Mouse (Mus musculus) G1E (cell line): ENCODE data around the gene Rdh19.

Experiments used
- CTCF ChIP-seq: IDR thresholded peaks from 2 replicates; pipeline ENCODE4 v1.5.1; 2012; ENCODE audit warnings: low read depth, low read length, inconsistent platforms, mixed read lengths
- GATA1 ChIP-seq: IDR thresholded peaks from 2 replicates; pipeline ENCODE4 v1.6.1; 2012; ENCODE audit warnings: borderline replicate concordance, low read length, inconsistent platforms, mixed read lengths
- POLR2AphosphoS5 ChIP-seq: IDR thresholded peaks from 2 replicates; pipeline ENCODE4 v1.6.1; 2012; ENCODE audit warnings: low read depth, low read length, inconsistent platforms; ENCODE audit not compliant: insufficient replicate concordance
- TAL1 ChIP-seq: conservative IDR thresholded peaks from 2 replicates; pipeline ENCODE4 v1.6.1; 2012; ENCODE audit warnings: low read depth, low read length, inconsistent platforms, mixed read lengths

- TF ChIP-seq TAL1 = no peak
- TF ChIP-seq CTCF = no peak
- TF ChIP-seq GATA1 = no peak
- no peak for TF ChIP-seq POLR2AphosphoS5
Observed at GRCm38 (mm10) chr10:127903116-127903515, 53.4 kb downstream of the Rdh19 start.
